Mouse (Mus musculus) embryonic facial prominence, embryonic 10.5 days (tissue): ENCODE data around the gene Dusp27. TPM values are rescaled to one million over a fixed set of nuclear protein-coding genes. Genes with fewer than 3 reads are reported as not detected.
"Not testable (repeated sequence)": the region's sequence is repeated elsewhere in the genome, so short reads cannot be mapped to it uniquely, and the experiment has no call there.

Experiments used
- DNase-seq: peaks from one replicate; pipeline ENCODE4 v3.0.0-alpha.2; 2017; ENCODE audit warnings: low spot score
- H3K27ac ChIP-seq: fragments of 300-500 bp; sonication (generic); replicated peaks from 2 replicates; pipeline ENCODE4 v1.5.1; 2016; ENCODE audit warnings: mild to moderate bottlenecking
- H3K27me3 ChIP-seq: fragments of 300-500 bp; sonication (generic); replicated peaks from 2 replicates; pipeline ENCODE4 v1.6.1; 2016; ENCODE audit warnings: low read depth, mild to moderate bottlenecking; ENCODE audit not compliant: poor library complexity, severe bottlenecking
- H3K36me3 ChIP-seq: fragments of 300-500 bp; sonication (generic); replicated peaks from 2 replicates; pipeline ENCODE4 v1.6.1; 2016; ENCODE audit warnings: mild to moderate bottlenecking, moderate library complexity
- H3K4me1 ChIP-seq: fragments of 300-500 bp; sonication (generic); 2 replicates; pipeline ENCODE4 v1.6.1; 2016
- H3K4me3 ChIP-seq: fragments of 300-500 bp; sonication (generic); 2 replicates; pipeline ENCODE4 v1.5.1; 2016; ENCODE audit warnings: mild to moderate bottlenecking, moderate library complexity
- H3K9me3 ChIP-seq: fragments of 300-500 bp; sonication (generic); 2 replicates; pipeline ENCODE4 v1.6.1; 2016; ENCODE audit warnings: mild to moderate bottlenecking
- WGBS: fragments of 180-500 bp; shearing (Covaris S2); methylation state at CpG from one replicate; pipeline ENCODE4 v1.1.7; 2016; 5-methylcytosine and 5-hydroxymethylcytosine counted together
- polyA plus RNA-seq: library from polyadenylated mRNA; unstranded; fragments of >200 nt; fragmentation: Nextera tagmentation; extraction: Ambion mirVana; gene quantifications from 2 replicates; pipeline ENCODE4 v1.2.1, GENCODE M21; 2016

Dusp27 gene
- polyA plus RNA-seq, 1 experiment from 2014 or later = 2.5 TPM

GRCm38 (mm10) chr1:166155113-166155494 lies 27.4 kb upstream of the Dusp27 start:
- H3K27ac ChIP-seq = no peak overlapping the region
- WGBS = 47% methylated on average over 10 of the region's 10 CpGs
- H3K36me3 ChIP-seq = no peaks in the 10 kb centered on the region
- H3K4me3 ChIP-seq = no peak overlapping the region
- no peaks in the 10 kb centered on the region for H3K9me3 ChIP-seq
- peaks cover 10% of the 10 kb centered on the region for H3K4me1 ChIP-seq
- peaks cover 43% of the 10 kb centered on the region for H3K27me3 ChIP-seq
- DNase-seq = no peak

- peak overlapping the region; percentile 38 for H3K4me3 ChIP-seq
- peaks cover 10% of the 10 kb centered on the region for H3K4me1 ChIP-seq
- no peaks in the 10 kb centered on the region for H3K9me3 ChIP-seq
- H3K36me3 ChIP-seq = no peaks in the 10 kb centered on the region
- H3K27me3 ChIP-seq = peaks cover 37% of the 10 kb centered on the region
- WGBS = 19% methylated on average over 29 of the region's 29 CpGs
- H3K27ac ChIP-seq = no peak overlapping the region
- DNase-seq = peak; percentile 84
Observed at GRCm38 (mm10) chr1:166154162-166155112, 26.7 kb upstream of the Dusp27 start.

GRCm38 (mm10) chr1:166153351-166154120 lies 25.8 kb upstream of the Dusp27 start:
- peaks cover 10% of the 10 kb centered on the region for H3K4me1 ChIP-seq
- H3K27me3 ChIP-seq = peaks cover 29% of the 10 kb centered on the region
- whole genome bisulfite sequencing = 14% methylated on average over 18 of the region's 18 CpGs
- no peaks in the 10 kb centered on the region for H3K36me3 ChIP-seq
- H3K27ac ChIP-seq = no peak overlapping the region
- no peaks in the 10 kb centered on the region for H3K9me3 ChIP-seq
- DNase-seq = peak; percentile 90
- no peak overlapping the region for H3K4me3 ChIP-seq

GRCm38 (mm10) chr1:166152034-166152433 lies 24.3 kb upstream of the Dusp27 start:
- H3K27me3 ChIP-seq = peaks cover 23% of the 10 kb centered on the region
- no peaks in the 10 kb centered on the region for H3K9me3 ChIP-seq
- peaks cover 10% of the 10 kb centered on the region for H3K4me1 ChIP-seq
- 90% methylated on average over 10 of the region's 10 CpGs for WGBS
- DNase-seq = no peak
- no peaks in the 10 kb centered on the region for H3K36me3 ChIP-seq
- H3K27ac ChIP-seq = no peak overlapping the region
- no peak overlapping the region for H3K4me3 ChIP-seq

GRCm38 (mm10) chr1:166151341-166151740 lies 23.6 kb upstream of the Dusp27 start:
- Histone ChIP-seq H3K4me1 (peaks cover 10% of the 10 kb centered on the region), H3K9me3 (no peaks in the 10 kb centered on the region), H3K27ac (no peak overlapping the region), H3K36me3 (no peaks in the 10 kb centered on the region), H3K27me3 (peaks cover 21% of the 10 kb centered on the region), H3K4me3 (no peak overlapping the region)
- WGBS = 69% methylated on average over 11 of the region's 11 CpGs
- no peak for DNase-seq

GRCm38 (mm10) chr1:166150035-166150434 lies 22.3 kb upstream of the Dusp27 start:
- H3K4me1 ChIP-seq = peaks cover 10% of the 10 kb centered on the region
- DNase-seq = no peak
- H3K9me3 ChIP-seq = no peaks in the 10 kb centered on the region
- no peak overlapping the region for H3K4me3 ChIP-seq
- WGBS = 85% methylated on average over 7 of the region's 7 CpGs
- H3K27me3 ChIP-seq = peaks cover 12% of the 10 kb centered on the region
- H3K36me3 ChIP-seq = no peaks in the 10 kb centered on the region
- no peak overlapping the region for H3K27ac ChIP-seq

- Histone ChIP-seq H3K4me3 (no peak overlapping the region), H3K9me3 (no peaks in the 10 kb centered on the region), H3K27me3 (peaks cover 6% of the 10 kb centered on the region), H3K4me1 (peaks cover 7% of the 10 kb centered on the region), H3K36me3 (no peaks in the 10 kb centered on the region), H3K27ac (no peak overlapping the region)
- 83% methylated on average over 4 of the region's 4 CpGs for WGBS
- no peak for DNase-seq
Observed at GRCm38 (mm10) chr1:166149441-166149840, 21.7 kb upstream of the Dusp27 start.

GRCm38 (mm10) chr1:166147657-166148056 lies 19.9 kb upstream of the Dusp27 start:
- H3K9me3 ChIP-seq = no peaks in the 10 kb centered on the region
- H3K4me3 ChIP-seq = no peak overlapping the region
- no peaks in the 10 kb centered on the region for H3K4me1 ChIP-seq
- H3K36me3 ChIP-seq = no peaks in the 10 kb centered on the region
- no peak overlapping the region for H3K27ac ChIP-seq
- 0 out of 2 replicates have a peak, but pooled peaks cover 1% of the 10 kb centered on the region for H3K27me3 ChIP-seq
- no peak for DNase-seq
- 65% methylated on average over 3 of the region's 3 CpGs for WGBS

- H3K9me3 ChIP-seq = no peaks in the 10 kb centered on the region
- 91% methylated on average over 11 of the region's 11 CpGs for WGBS
- H3K27ac ChIP-seq = no peak overlapping the region
- no peaks in the 10 kb centered on the region for H3K4me1 ChIP-seq
- DNase-seq = no peak
- no peak overlapping the region for H3K4me3 ChIP-seq
- no peaks in the 10 kb centered on the region for H3K36me3 ChIP-seq
- no peaks in the 10 kb centered on the region for H3K27me3 ChIP-seq
Observed at GRCm38 (mm10) chr1:166146626-166147025, 18.9 kb upstream of the Dusp27 start.

GRCm38 (mm10) chr1:166142369-166142768 lies 14.6 kb upstream of the Dusp27 start:
- no peaks in the 10 kb centered on the region for H3K27me3 ChIP-seq
- no peaks in the 10 kb centered on the region for H3K9me3 ChIP-seq
- no peaks in the 10 kb centered on the region for H3K36me3 ChIP-seq
- no peak overlapping the region for H3K27ac ChIP-seq
- 81% methylated on average over 6 of the region's 6 CpGs for WGBS
- H3K4me3 ChIP-seq = no peak overlapping the region
- H3K4me1 ChIP-seq = peaks cover 10% of the 10 kb centered on the region
- no peak for DNase-seq

GRCm38 (mm10) chr1:166141868-166142267 lies 14.1 kb upstream of the Dusp27 start:
- not testable (repeated sequence) for H3K36me3 ChIP-seq, DNase-seq, H3K9me3 ChIP-seq, H3K27me3 ChIP-seq, H3K27ac ChIP-seq, H3K4me3 ChIP-seq
- H3K4me1 ChIP-seq = peaks cover 10% of the 10 kb centered on the region
- WGBS = 89% methylated on average over 9 of the region's 9 CpGs

- no peak overlapping the region for H3K4me3 ChIP-seq
- 36% methylated on average over 4 of the region's 4 CpGs for WGBS
- peaks cover 20% of the 10 kb centered on the region for H3K4me1 ChIP-seq
- no peak overlapping the region for H3K27ac ChIP-seq
- DNase-seq = no peak
- no peaks in the 10 kb centered on the region for H3K36me3 ChIP-seq
- no peaks in the 10 kb centered on the region for H3K27me3 ChIP-seq
- H3K9me3 ChIP-seq = no peaks in the 10 kb centered on the region
Observed at GRCm38 (mm10) chr1:166139620-166140184, 12.0 kb upstream of the Dusp27 start.
